Mouse (Mus musculus): ENCODE measurements around the gene C1qbp.

Gene C1qbp

DNA sequence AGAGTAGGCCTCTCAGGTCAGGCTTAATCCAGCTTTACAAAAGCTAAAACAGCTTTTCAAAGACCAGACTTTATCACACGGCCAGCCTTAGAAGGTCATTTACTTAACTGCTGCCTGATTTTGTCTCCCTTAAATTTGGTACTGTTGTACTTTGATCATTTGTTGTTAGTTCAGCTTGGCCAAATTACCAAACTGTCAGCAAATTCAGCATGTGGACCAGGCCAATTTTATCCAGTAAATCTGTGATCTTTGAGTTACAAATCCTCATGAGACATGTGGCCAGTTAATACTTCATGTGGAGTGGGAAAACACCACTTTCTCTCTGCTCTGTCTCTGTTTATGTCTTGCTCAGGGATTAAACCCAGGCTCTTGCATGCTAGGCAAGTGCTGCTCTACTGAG lies 10.2 kb downstream of the C1qbp start:
- peak; percentile 66 for DNase-seq

DNA sequence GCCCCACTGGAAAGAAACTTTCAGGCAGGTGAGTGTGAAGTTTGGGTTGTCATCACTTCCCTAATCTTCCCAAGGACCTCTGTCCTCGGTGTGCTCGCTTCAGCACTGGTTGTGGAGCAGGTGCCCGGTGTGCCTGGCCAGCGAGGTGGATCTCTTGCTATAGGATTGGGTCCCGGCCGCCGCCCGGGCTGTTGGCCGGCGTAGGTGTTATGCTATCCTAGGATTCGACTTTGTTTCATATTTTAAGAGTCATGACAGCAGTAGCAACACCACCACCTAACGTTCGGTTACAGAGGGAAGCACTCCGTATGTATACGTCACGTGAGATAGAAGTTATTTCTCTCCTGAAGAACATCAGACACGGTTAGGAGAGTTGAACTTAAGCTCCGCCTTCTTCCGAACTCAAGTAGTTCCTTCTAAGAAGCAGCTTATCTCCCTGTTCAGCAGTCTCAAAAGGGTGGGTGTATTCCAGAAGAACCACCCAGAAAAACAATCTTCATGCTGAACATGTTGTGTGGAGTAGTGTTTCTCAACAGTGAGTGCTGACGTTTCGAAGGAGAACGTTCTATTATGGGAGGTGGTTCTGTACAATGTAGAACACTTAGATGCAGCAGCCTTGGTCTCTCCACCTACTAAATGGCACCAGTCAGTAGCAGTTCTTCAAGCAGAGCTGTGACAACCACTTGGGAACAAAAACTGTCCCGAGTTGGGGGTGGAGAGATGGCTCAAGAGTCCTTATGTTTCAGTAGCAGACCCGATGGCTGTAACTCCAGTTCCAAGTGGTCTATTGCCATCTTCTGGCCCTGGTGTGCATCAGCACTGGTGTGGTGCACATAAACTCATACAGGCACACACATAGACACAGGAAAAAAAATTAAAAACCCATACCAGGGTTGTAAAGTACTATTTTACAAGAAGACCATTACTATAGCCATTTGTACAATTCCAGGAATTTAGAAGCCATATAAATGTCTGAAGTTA lies 12.0 kb downstream of the C1qbp start:
- peak; percentile 26 for DNase-seq

DNA sequence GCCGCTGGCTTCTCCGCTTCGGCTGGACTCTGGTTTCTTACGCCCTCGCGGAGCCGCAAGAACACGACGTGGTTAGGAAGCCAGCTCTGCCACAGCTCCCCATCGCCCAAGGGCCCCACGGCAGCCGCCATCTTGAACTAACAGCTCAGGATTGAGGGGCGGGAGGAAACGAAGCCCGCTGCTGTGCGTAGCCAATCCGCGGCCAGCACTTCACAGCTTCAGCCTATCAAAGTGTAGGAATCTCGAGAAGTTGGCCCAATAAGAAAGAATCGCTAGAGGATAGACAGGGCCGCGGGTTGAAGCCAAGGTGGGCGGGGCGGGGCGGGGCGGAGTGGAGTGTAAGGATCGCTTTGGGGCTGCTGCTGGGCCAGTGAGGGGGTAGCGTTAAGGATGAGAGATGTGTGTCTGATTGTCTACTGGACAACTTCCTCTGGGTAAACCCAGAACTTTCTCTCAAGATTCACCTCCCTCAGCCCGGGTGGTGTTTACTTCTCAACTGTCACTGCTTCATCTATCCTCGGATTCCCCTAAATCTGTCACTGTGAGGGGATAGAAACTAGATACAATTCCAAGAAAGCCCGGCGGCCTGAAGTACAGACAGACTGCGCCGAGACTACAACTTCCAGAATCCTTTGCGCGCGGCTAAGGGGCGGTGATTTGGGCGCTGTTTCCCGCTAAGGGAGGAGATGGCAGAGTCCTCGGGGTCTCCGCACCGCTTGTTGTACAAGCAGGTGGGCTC lies 12.8 kb downstream of the C1qbp start, which contains the start of the genes Nup88 and Rpain:
Gene Nup88 (minus strand): TSS at position 153 of the 739 bp plus-strand sequence.
Gene Rpain (plus strand): TSS at position 393 of the 739 bp plus-strand sequence.
- DNase-seq = peak; percentile 96

DNA sequence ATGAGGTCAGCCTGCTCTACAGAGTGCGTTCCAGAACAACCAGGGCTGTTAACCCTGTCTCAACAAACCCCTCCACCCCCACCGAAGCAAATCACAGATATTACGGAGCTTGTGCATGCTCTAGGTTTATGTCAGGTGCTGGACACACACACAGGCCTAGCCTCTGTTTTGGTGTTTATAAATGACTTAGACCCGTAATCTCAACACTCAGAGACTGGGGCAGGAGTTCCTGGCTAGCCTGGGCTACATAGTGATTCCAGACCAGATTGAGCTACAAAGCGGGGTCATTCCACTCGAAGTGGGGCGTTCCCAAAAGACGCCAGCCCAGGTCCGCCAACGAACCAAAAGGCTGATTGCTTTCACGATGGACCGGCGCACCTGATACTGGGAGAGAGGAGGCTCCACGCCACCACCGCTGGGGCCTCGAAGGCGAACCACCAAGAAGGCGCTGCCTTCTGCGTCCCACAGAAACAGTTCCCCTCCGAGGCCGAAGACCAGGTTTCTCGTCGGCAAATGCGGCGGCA lies 13.5 kb downstream of the C1qbp start:
- no peak for DNase-seq

DNA sequence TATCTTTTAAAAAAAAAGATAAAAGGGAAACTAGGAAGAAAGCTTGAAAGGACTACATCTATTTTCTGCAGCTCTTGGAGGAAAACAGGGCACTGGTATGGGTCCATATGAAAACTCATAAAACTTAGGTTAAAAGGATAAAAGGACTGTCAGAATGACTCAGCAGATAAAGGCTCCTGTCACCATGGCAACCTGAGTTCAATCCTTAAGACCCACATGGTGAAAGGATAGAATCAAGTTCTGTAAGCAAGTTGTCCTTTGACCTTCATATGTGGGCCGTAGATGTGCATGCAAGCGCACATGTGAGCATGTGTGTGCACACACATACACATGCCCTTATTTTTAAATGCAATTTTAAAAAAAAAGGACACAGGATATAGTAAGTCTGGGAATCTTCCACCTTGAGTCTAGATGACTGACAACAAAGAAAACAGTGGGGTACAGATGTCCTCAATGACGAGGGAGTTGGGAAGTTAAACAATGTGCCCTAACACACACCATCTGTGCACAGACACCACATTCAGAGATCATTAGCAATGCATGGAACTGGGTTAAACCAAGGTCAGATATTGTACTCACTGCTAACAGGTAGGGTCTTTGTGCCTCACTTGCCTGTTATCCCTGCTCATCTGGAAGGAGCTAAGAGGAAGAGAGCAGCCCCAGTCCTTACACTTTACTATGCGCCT lies 18.5 kb downstream of the C1qbp start:
- DNase-seq = no peak

DNA sequence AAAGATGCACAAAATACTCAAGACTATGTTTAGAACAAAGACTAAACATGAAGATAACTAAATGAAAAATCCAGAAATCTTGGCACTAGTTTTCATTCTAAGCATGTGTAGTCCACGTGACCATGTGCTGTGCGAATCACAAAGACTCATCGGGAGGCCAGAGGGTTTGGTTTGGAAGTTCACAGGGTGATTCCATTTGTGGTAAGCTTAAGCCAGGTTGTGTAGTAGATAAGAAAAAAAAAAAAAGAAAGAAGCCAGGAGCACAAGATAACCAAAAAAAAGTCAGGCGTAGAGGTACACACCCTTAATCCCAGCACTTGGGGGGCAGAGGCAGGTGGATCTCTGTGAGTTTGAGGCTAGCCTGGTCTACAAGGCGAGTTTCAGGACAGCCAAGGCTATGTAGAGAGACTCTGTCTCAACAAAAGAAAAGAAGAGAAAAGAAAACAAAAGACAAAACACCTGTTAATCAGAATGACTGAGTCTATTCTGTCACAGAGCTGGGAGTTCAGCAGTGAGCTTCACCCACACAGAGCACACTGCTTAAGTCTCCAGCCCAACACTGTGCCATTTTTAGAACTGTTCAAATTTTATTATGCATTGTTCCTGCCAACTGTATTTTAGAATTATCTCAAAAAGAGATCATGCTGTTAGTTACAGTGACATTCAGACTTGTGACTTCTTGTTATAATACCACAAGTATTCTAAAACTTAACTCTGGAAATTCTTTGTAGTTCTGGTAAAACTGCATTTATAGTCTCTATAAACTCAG lies 21.9 kb downstream of the C1qbp start:
- DNase-seq = no peak

DNA sequence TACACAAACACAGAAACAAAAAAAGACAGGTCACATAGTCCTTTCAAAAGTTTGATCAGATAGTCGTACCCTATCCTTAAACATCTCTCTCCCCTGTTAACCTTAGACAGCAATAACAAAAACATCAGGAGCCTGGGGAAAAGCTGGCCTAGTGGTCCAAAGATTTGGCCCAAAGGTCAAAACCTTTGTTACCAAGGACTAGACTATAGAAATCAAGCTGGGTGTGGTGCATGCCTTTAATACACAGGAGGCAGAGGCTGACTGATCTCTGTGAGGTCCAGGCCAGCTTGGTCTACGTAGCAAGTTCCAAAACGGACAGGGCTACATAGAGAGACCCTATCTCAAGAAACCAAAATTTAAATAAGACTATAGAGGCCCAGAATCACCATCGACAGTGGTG lies 28.1 kb downstream of the C1qbp start:
- no peak for DNase-seq

DNA sequence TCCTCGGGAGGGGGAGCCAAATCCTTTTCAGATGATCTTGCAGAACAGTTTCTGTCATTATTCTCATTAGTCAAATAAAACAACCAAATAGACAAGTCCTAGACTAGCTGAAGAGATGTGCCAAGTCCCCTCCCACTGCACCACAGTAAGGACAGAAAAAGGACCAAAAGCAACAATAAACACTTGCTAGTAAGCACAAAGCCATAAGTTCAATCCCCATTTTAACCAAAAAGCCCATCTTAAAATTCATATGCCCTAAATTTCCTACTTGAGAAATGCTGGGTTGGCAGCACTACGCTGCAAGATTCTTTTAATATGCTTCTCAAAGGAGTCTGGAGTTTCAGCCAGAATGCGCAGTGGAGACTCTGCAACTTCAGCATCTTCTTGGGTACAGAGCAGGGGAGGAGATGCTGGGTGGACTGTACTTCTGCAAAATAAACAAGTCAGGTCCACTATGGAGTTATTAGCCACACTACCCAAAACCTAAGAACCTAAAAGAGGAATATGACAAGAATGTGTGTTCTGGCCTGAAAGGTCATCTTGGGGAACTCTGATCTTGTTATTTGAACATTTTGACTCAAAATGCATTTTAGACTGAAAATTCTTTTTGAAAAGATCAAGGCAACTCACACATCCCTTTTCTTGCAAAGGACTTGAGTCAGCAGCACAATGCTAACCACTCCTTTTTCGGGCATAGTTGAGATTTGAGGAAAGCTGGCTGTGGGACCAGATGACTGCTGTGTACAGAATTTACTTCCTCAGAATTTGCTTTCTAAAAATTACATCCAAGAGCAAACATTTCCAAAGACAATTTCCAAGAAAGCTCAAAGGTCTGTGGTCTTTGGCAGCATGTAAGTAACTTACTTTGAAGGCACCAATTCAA lies 37.6 kb downstream of the C1qbp start:
- peak; percentile 9 for DNase-seq

DNA sequence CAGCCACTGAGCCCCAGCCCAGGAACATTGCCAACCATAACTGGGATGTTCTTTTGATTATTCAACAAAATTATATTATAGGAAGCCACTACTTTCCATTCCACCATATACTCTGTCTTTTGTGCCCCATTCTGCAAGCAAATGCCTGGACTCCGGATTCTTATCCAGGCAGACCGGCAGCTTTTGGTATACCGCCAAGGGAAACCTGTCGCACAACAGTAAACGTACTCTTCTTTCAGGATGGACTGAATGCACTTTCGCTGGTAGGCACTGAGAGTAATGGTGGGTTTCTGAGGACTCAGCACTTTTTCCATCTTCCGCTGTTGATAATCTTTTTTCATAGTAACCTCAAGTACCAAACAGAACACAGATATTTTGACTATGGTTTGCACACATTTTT lies 39.2 kb downstream of the C1qbp start:
- no peak for DNase-seq

DNA sequence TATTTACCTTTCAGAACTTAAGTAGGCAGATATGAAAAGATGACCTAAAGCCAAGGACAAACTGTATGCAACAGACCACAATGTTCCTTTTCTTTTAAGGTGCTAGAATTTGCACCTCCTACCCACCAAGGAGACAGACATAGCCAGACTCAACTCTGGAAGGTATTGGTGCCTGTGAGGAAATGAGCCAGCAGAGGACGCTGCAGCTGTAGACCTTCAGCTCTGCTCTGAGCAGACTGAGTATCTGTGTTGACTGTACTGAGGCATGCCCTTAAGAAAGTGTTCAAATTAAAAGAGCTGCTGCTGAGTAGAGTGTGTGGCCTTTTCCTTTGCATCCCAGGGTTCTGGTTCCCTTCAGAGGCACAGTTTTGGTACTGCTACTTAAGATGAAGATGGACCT lies 40.2 kb downstream of the C1qbp start:
- no peak for DNase-seq

DNA sequence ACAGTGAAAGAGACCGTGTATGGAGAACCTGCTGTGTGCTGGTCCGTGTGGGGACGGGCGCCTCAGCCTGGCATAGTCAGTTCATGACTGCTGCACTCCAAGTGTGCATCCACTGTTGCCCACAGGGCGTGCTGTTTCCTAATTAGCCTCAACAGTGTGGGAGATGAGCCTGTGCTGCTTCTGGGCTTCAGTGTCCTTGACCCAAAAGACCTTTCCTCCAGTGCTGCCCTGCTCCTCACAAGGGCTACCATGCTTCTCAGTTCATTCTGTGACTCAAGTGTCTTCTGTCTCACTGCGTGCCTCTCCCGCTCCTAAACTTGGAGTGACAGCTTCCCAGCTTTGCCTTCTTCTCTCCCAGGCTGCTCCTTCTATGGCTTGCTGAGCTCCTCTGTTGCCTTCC lies 47.5 kb downstream of the C1qbp start:
- no peak for DNase-seq

DNA sequence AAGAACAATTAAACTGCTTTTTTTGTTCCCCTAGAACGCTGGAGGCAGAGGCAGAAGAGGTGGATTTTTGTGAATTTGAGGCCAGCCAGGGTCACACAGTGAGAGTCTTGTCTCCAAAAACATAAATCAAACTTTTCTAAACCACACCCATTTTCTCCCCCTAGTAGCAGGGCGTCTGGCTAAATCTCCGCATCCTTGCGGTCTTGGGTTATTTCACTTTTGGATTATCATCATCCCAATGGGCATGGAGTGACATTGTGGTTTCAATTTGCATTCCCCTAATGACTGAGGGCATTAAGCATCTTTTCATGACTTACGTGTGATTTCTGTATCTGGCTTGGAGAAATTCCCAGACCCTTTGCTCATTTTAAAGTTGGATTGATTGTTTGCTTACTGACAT lies 51.4 kb downstream of the C1qbp start:
- DNase-seq = no peak
